Mouse (Mus musculus): ENCODE results near the gene Cd4. TPM values are rescaled to one million over a fixed set of nuclear protein-coding genes. Genes with fewer than 3 reads are reported as not detected.

Gene Cd4
- total and polyA plus RNA-seq, 3 experiments = 0.26 to 1.6 (median 0.34) TPM

DNA sequence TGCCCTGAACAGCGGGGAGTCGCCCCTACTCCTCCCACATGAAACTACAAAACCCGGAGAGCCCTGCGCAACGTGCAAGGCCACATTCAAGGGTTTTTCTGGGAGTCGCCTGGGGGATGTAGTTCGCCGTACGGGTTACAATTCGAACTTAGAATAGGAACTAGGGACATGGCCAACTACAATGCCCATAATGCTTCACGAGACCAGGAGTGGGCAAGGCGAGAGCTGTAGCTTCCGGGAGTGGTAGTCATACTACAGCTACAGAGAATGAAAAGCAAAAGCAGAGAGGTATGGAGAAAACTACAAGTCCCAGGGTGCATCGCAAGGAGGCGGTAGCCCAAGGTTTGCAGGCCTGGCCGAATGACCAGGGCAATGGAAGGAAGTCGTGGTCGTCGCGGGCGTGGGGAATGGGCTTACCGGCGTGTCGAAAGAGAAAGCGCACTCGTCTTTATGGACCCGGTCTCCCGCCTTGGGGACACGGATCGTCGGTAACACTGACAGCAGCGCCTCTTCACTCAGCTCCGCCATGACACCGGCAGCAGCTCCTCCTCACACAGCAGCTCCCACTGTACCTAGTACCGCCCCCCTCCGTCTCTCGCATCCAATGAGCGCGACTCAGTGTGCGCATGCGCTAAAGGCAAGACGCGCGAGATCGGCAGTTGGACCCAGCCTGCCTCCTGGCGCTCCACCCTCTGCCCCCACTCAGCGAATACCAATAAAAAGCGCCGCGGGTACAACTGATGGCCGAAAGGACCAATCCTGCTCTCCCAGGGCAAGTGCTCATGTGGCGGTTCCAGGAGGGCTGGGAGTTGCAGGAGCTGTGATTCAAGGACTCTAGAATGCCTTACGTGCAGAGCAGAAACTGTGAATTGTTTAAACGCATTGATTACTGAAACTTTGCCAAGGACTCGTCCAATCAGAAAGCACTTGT, 58.9 kb downstream of the Cd4 start, which contains the start of the genes Usp5 and Cdca3:
Usp5 (minus strand) TSS at position 617 of the 931 bp plus-strand sequence.
Cdca3 (plus strand) TSS at position 680 of the 931 bp plus-strand sequence.
- H3K36me3 ChIP-seq (replicated peaks in 1 of 2; ENCODE audit: control insufficient read depth in 1 of 2, insufficient read depth in 1 of 2, low read length in 1 of 2) = peaks cover 49 to 65% of the 10 kb centered on the region in 2 experiments
- in situ Hi-C loops (cut with MboI; ENCODE audit: low pct_ligation_motif_present, low pct_unique_long_range_greater_than_20kb, low sequenced_read_pairs) = no loop called here

DNA sequence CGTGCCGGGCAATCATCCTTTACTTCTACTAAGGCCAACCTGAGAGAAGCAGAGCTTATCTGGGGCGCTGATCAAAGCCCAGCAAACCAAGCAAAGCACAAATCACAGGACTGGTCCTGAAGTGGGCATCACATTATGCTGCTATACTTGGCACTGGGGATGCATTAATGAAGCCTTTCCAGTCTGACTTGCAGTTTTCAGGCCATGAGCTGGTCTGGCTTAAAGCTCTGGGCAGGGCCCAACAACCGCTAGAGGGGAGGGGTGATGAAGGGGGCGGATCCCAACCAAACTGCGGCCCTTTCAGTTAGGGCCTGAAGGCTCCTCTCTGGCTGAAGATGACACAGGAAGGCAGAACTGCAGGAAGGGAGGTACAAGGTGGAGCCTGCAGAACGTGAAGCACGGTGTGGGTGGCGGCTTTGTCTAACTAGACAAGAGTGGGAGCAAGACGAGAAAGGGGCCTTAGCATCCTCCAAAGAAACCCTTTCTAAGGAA, 59.9 kb downstream of the Cd4 start:
- Histone ChIP-seq H3K4me2 (ENCODE audit: insufficient read depth, low read depth, poor library complexity, severe bottlenecking) (peak overlapping the region; percentile 90), H3K27me3 (replicated peaks) (no peaks in the 10 kb centered on the region), H3K9me3 (replicated peaks; ENCODE audit: low read length) (no peaks in the 10 kb centered on the region), H3K27ac (ENCODE audit: insufficient read depth, low read depth) (peak overlapping the region; percentile 50), H3K4me1 (ENCODE audit: control insufficient read depth in 1 of 2, insufficient read depth in 2 of 2) (peaks cover 3 to 35% of the 10 kb centered on the region in 2 experiments), H3K79me2 (replicated peaks; ENCODE audit: control insufficient read depth, extremely low read depth, insufficient read depth, poor library complexity, severe bottlenecking) (peaks cover 32% of the 10 kb centered on the region), H3K4me3 (replicated peaks in 1 of 3; ENCODE audit: low read depth in 2 of 3, low read length in 2 of 3, poor library complexity in 1 of 3) (peak overlapping the region; percentile 70 to 94 (median 90)), H3K36me3 (replicated peaks in 1 of 2; ENCODE audit: control insufficient read depth in 1 of 2, insufficient read depth in 1 of 2, low read length in 1 of 2) (peaks cover 51 to 65% of the 10 kb centered on the region in 2 experiments), H3K9ac (ENCODE audit: insufficient read depth, low read depth) (peak overlapping the region; percentile 85)
- TF ChIP-seq NELFE (IDR thresholded peaks at IDR 0.05; ENCODE audit: low read depth, low read length) (peak; percentile 69; the same call in 1 of the 2 replicates), BHLHE40 (IDR thresholded peaks at IDR 0.05; ENCODE audit: low read depth, low read length) (no peak), POLR2A (IDR thresholded peaks at IDR 0.05; ENCODE audit: low read depth, low read length) (peak; percentile 58), ZNF384 (IDR thresholded peaks at IDR 0.05; ENCODE audit: low read depth, low read length) (no peak), ZMIZ1 (IDR thresholded peaks at IDR 0.05; ENCODE audit: low read depth, low read length) (0 out of 2 replicates have a peak, but pooled peaks have one; percentile 37), NRF1 (IDR thresholded peaks at IDR 0.05; ENCODE audit: low read depth, low read length) (no peak), MAZ (IDR thresholded peaks at IDR 0.05; ENCODE audit: low read depth, low read length) (peak; percentile 26; the same call in 1 of the 2 replicates), MXI1 (IDR thresholded peaks at IDR 0.05; ENCODE audit: low read depth, low read length) (0 out of 2 replicates have a peak, but pooled peaks have one; percentile 4), PAX5 (IDR thresholded peaks at IDR 0.05; ENCODE audit: low read length) (no peak), EP300 (IDR thresholded peaks at IDR 0.05; ENCODE audit: low read length) (no peak), ELF1 (IDR thresholded peaks at IDR 0.05; ENCODE audit: low read depth, low read length) (no peak), SIN3A (IDR thresholded peaks at IDR 0.05; ENCODE audit: low read length) (peak; percentile 19; the same call in 1 of the 2 replicates), CTCF (conservative IDR thresholded peaks at IDR 0.05 in 1 of 2, IDR thresholded peaks at IDR 0.05 in 1 of 2; ENCODE audit: low read depth in 2 of 2, low read length in 2 of 2) (no peak), JUN (IDR thresholded peaks at IDR 0.05; ENCODE audit: insufficient read depth, low read depth, low read length) (no peak)
- in situ Hi-C loops (cut with MboI; ENCODE audit: low pct_ligation_motif_present, low pct_unique_long_range_greater_than_20kb, low sequenced_read_pairs) = no loop called here
- DNase-seq (ENCODE audit: extremely low read depth) = peak; percentile 79
- dilution Hi-C loops (cut with MboI; ENCODE audit: extremely low pct_ligation_motif_present, extremely low pct_unique_long_range_greater_than_20kb, low sequenced_read_pairs) = no loop called here

More for the DNA sequence above, 58.9 kb downstream of the Cd4 start, which contains the start of the genes Usp5 and Cdca3:
- Histone ChIP-seq H3K9me3 (replicated peaks; ENCODE audit: low read length) (no peaks in the 10 kb centered on the region), H3K27me3 (replicated peaks) (no peaks in the 10 kb centered on the region), H3K4me2 (ENCODE audit: insufficient read depth, low read depth, poor library complexity, severe bottlenecking) (peak within 1 kb of the TSS; percentile 90), H3K9ac (ENCODE audit: insufficient read depth, low read depth) (peak within 1 kb of the TSS; percentile 94), H3K27ac (ENCODE audit: insufficient read depth, low read depth) (peak within 1 kb of the TSS; percentile 87), H3K79me2 (replicated peaks; ENCODE audit: control insufficient read depth, extremely low read depth, insufficient read depth, poor library complexity, severe bottlenecking) (peaks cover 32% of the 10 kb centered on the region), H3K4me3 (replicated peaks in 1 of 3; ENCODE audit: low read depth in 2 of 3, low read length in 2 of 3, poor library complexity in 1 of 3) (peak within 1 kb of the TSS; percentile 88 to 94 (median 90)), H3K4me1 (ENCODE audit: control insufficient read depth in 1 of 2, insufficient read depth in 2 of 2) (peaks cover 3 to 43% of the 10 kb centered on the region in 2 experiments)
- TF ChIP-seq ZNF384 (IDR thresholded peaks at IDR 0.05; ENCODE audit: low read depth, low read length) = no peak
- TF ChIP-seq CTCF (conservative IDR thresholded peaks at IDR 0.05 in 1 of 2, IDR thresholded peaks at IDR 0.05 in 1 of 2; ENCODE audit: low read depth in 2 of 2, low read length in 2 of 2) = no peak
- TF ChIP-seq JUND (conservative IDR thresholded peaks at IDR 0.05; ENCODE audit: low read depth, low read length) = no peak
- no peak for TF ChIP-seq IRF4 (IDR thresholded peaks at IDR 0.05; ENCODE audit: low read depth, low read length)
- TF ChIP-seq EP300 (IDR thresholded peaks at IDR 0.05; ENCODE audit: low read length) = no peak
- no peak for TF ChIP-seq CHD1 (IDR thresholded peaks at IDR 0.05; ENCODE audit: low read depth, low read length)
- no peak for TF ChIP-seq RAD21 (IDR thresholded peaks at IDR 0.05; ENCODE audit: low read depth, low read length)
- peak; percentile 94; the same call in 1 of the 2 replicates for TF ChIP-seq GABPA (IDR thresholded peaks at IDR 0.05; ENCODE audit: insufficient replicate concordance, low read depth, low read length)
- TF ChIP-seq USF2 (conservative IDR thresholded peaks at IDR 0.05; ENCODE audit: low read depth, low read length) = no peak
- peak; percentile 62 for TF ChIP-seq ZMIZ1 (IDR thresholded peaks at IDR 0.05; ENCODE audit: low read depth, low read length)
- 0 out of 2 replicates have a peak, but pooled peaks have one; percentile 8 for TF ChIP-seq USF1 (IDR thresholded peaks at IDR 0.05; ENCODE audit: low read depth, low read length)
- peak; percentile 80 for TF ChIP-seq MXI1 (IDR thresholded peaks at IDR 0.05; ENCODE audit: low read depth, low read length)
- peak; percentile 81 for TF ChIP-seq MAZ (IDR thresholded peaks at IDR 0.05; ENCODE audit: low read depth, low read length)
- TF ChIP-seq TBP (conservative IDR thresholded peaks at IDR 0.05; ENCODE audit: low read depth, low read length) = peak; percentile 75; the same call in 1 of the 2 replicates
- TF ChIP-seq PAX5 (IDR thresholded peaks at IDR 0.05; ENCODE audit: low read length) = no peak
- peak; percentile 96 for TF ChIP-seq CHD2 (IDR thresholded peaks at IDR 0.05; ENCODE audit: low read length)
- TF ChIP-seq KAT2A (IDR thresholded peaks at IDR 0.05; ENCODE audit: insufficient replicate concordance, low read length) = peak; percentile 100
- TF ChIP-seq SMC3 (IDR thresholded peaks at IDR 0.05; ENCODE audit: low read depth, low read length) = no peak
- TF ChIP-seq MAX (IDR thresholded peaks at IDR 0.05; ENCODE audit: low read length) = peak; percentile 45; the same call in 1 of the 2 replicates
- TF ChIP-seq POLR2A (IDR thresholded peaks at IDR 0.05; ENCODE audit: low read depth, low read length) = peak; percentile 74
- no peak; the same call in 1 of the 2 replicates for TF ChIP-seq BHLHE40 (IDR thresholded peaks at IDR 0.05; ENCODE audit: low read depth, low read length)
- no peak for TF ChIP-seq MAFK (IDR thresholded peaks at IDR 0.05; ENCODE audit: insufficient replicate concordance, low read length)
- TF ChIP-seq HCFC1 (IDR thresholded peaks at IDR 0.05; ENCODE audit: low read depth, low read length) = peak; percentile 95
- peak; percentile 94 for TF ChIP-seq NRF1 (IDR thresholded peaks at IDR 0.05; ENCODE audit: low read depth, low read length)
- no peak for TF ChIP-seq JUN (IDR thresholded peaks at IDR 0.05; ENCODE audit: insufficient read depth, low read depth, low read length)
- no peak for TF ChIP-seq UBTF (IDR thresholded peaks at IDR 0.05; ENCODE audit: low read depth, low read length)
- TF ChIP-seq TCF12 (IDR thresholded peaks at IDR 0.05; ENCODE audit: low read depth, low read length) = peak; percentile 62; the same call in 1 of the 2 replicates
- peak; percentile 31 for TF ChIP-seq SIN3A (IDR thresholded peaks at IDR 0.05; ENCODE audit: low read length)
- TF ChIP-seq POLR2AphosphoS2 (IDR thresholded peaks at IDR 0.05; ENCODE audit: low read depth, low read length) = peak; percentile 79; the same call in 1 of the 2 replicates
- TF ChIP-seq RCOR1 (conservative IDR thresholded peaks at IDR 0.05; ENCODE audit: low read depth, low read length) = no peak
- peak; percentile 95 for TF ChIP-seq MYC (IDR thresholded peaks at IDR 0.05; ENCODE audit: low read depth, low read length)
- TF ChIP-seq E2F4 (IDR thresholded peaks at IDR 0.05; ENCODE audit: insufficient replicate concordance, low read depth, low read length) = no peak
- TF ChIP-seq ZC3H11A (IDR thresholded peaks at IDR 0.05; ENCODE audit: low read depth, low read length) = no peak
- TF ChIP-seq NELFE (IDR thresholded peaks at IDR 0.05; ENCODE audit: low read depth, low read length) = peak; percentile 75
- TF ChIP-seq ETS1 (conservative IDR thresholded peaks at IDR 0.05; ENCODE audit: low read depth, low read length) = no peak
- TF ChIP-seq ZKSCAN1 (IDR thresholded peaks at IDR 0.05; ENCODE audit: borderline replicate concordance, low read depth, low read length) = no peak
- TF ChIP-seq MEF2A (IDR thresholded peaks at IDR 0.05; ENCODE audit: borderline replicate concordance, low read depth, low read length) = no peak; the same call in 1 of the 2 replicates
- TF ChIP-seq ELF1 (IDR thresholded peaks at IDR 0.05; ENCODE audit: low read depth, low read length) = peak; percentile 94
- DNase-seq (ENCODE audit: extremely low read depth) = peak; percentile 99
- dilution Hi-C loops (cut with MboI; ENCODE audit: extremely low pct_ligation_motif_present, extremely low pct_unique_long_range_greater_than_20kb, low sequenced_read_pairs) = no loop called here
